Mouse (Mus musculus) limb, embryonic 11.5 days (tissue): ENCODE data around the gene Ampd1. TPM values are rescaled to one million over a fixed set of nuclear protein-coding genes. Genes with fewer than 3 reads are reported as not detected.

Experiments
- ATAC-seq: fragments of 200-750 bp; cut with Nextera tagmentation; 2 replicates; pipeline ENCODE4 v1.8.0; 2017; ENCODE audit warnings: low read depth; ENCODE audit not compliant: insufficient number of reproducible peaks, low FRiP score, low TSS enrichment
- DNase-seq: peaks from one replicate; pipeline ENCODE4 v3.0.0-alpha.2; 2015; ENCODE audit warnings: low spot score
- H3K27ac ChIP-seq: fragments of 300-500 bp; sonication (generic); replicated peaks from 2 replicates; pipeline ENCODE4 v1.5.1; 2014; ENCODE audit warnings: low read depth, mild to moderate bottlenecking, low read length
- H3K27me3 ChIP-seq: fragments of 300-500 bp; sonication (generic); 2 replicates; pipeline ENCODE4 v1.6.1; 2014; ENCODE audit warnings: mild to moderate bottlenecking, low read length, mixed read lengths; ENCODE audit not compliant: control insufficient read depth, insufficient read depth
- H3K36me3 ChIP-seq: fragments of 300-500 bp; sonication (generic); 2 replicates; pipeline ENCODE4 v1.6.1; 2014; ENCODE audit warnings: mild to moderate bottlenecking, low read length, moderate library complexity, mixed read lengths; ENCODE audit not compliant: control insufficient read depth, insufficient read depth
- H3K4me1 ChIP-seq: fragments of 300-500 bp; sonication (generic); 2 replicates; pipeline ENCODE4 v1.6.1; 2014; ENCODE audit warnings: low read length, mixed read lengths; ENCODE audit not compliant: control insufficient read depth, insufficient read depth
- H3K4me2 ChIP-seq: fragments of 300-500 bp; sonication (generic); 2 replicates; pipeline ENCODE4 v1.6.1; 2014; ENCODE audit warnings: low read depth, mild to moderate bottlenecking, moderate library complexity; ENCODE audit not compliant: severe bottlenecking
- H3K4me3 ChIP-seq: fragments of 300-500 bp; sonication (generic); 2 replicates; pipeline ENCODE4 v1.5.1; 2014; ENCODE audit warnings: low read depth, low read length
- H3K9ac ChIP-seq: fragments of 300-500 bp; sonication (generic); 2 replicates; pipeline ENCODE4 v1.6.1; 2014; ENCODE audit warnings: mild to moderate bottlenecking, low read length
- H3K9me3 ChIP-seq: fragments of 300-500 bp; sonication (generic); 2 replicates; pipeline ENCODE4 v1.6.1; 2016; ENCODE audit warnings: low read length; ENCODE audit not compliant: control insufficient read depth
- WGBS: fragments of 180-500 bp; shearing (Covaris S2); extraction: QIAGEN DNeasy Blood & Tissue Kit; methylation state at CpG from one replicate; pipeline ENCODE4 v1.1.7; 2014; 5-methylcytosine and 5-hydroxymethylcytosine counted together
- polyA plus RNA-seq: library from polyadenylated mRNA; unstranded; fragments of >200 nt; fragmentation: Nextera tagmentation; extraction: Ambion mirVana; gene quantifications from 2 replicates; pipeline ENCODE4 v1.2.1, GENCODE M21; 2014

The Ampd1 gene
- polyA plus RNA-seq, 1 experiment from 2014 or later, result not detected

- H3K9ac ChIP-seq, result no peak overlapping the region
- no peak for ATAC-seq
- no peaks in the 10 kb centered on the region for H3K27me3 ChIP-seq
- H3K27ac ChIP-seq, result no peak overlapping the region
- H3K4me3 ChIP-seq, result no peak overlapping the region
- WGBS, result 93% methylated on average over 6 of the region's 6 CpGs
- H3K4me2 ChIP-seq, result no peak overlapping the region
- no peaks in the 10 kb centered on the region for H3K4me1 ChIP-seq
- peaks cover 12% of the 10 kb centered on the region; the same call in 1 of the 2 replicates for H3K36me3 ChIP-seq
- no peak for DNase-seq
- no peaks in the 10 kb centered on the region for H3K9me3 ChIP-seq
These were observed 4.8 kb upstream of the Ampd1 start for GRCm38 (mm10) chr3:103068971-103069370.

- 85% methylated on average over 9 of the region's 9 CpGs for WGBS
- no peak overlapping the region for H3K4me3 ChIP-seq
These were observed 2.1 kb downstream of the Ampd1 start for GRCm38 (mm10) chr3:103075871-103076270.

GRCm38 (mm10) chr3:103076476-103076875 lies 2.7 kb downstream of the Ampd1 start:
- Histone ChIP-seq H3K4me2 (no peak overlapping the region), H3K27me3 (no peaks in the 10 kb centered on the region), H3K36me3 (no peaks in the 10 kb centered on the region), H3K9me3 (no peaks in the 10 kb centered on the region), H3K9ac (no peak overlapping the region), H3K4me3 (no peak overlapping the region), H3K4me1 (no peaks in the 10 kb centered on the region), H3K27ac (no peak overlapping the region)
- DNase-seq, result no peak
- WGBS, result 92% methylated on average over 9 of the region's 9 CpGs
- no peak for ATAC-seq

More at GRCm38 (mm10) chr3:103075871-103076270, 2.1 kb downstream of the Ampd1 start:
- Histone ChIP-seq H3K4me2 (no peak overlapping the region), H3K9ac (no peak overlapping the region), H3K27ac (no peak overlapping the region), H3K9me3 (no peaks in the 10 kb centered on the region), H3K27me3 (no peaks in the 10 kb centered on the region), H3K36me3 (no peaks in the 10 kb centered on the region), H3K4me1 (no peaks in the 10 kb centered on the region)
- ATAC-seq, result no peak
- no peak for DNase-seq

GRCm38 (mm10) chr3:103079301-103079700 lies 5.5 kb downstream of the Ampd1 start:
- no peak for DNase-seq
- Histone ChIP-seq H3K36me3 (no peaks in the 10 kb centered on the region), H3K27ac (no peak overlapping the region), H3K27me3 (no peaks in the 10 kb centered on the region), H3K9ac (no peak overlapping the region), H3K4me3 (no peak overlapping the region), H3K4me1 (no peaks in the 10 kb centered on the region), H3K9me3 (no peaks in the 10 kb centered on the region), H3K4me2 (no peak overlapping the region)
- ATAC-seq, result no peak
- WGBS, result 86% methylated on average over 8 of the region's 9 CpGs

GRCm38 (mm10) chr3:103081051-103081450 lies 7.2 kb downstream of the Ampd1 start:
- no peak overlapping the region for H3K4me3 ChIP-seq
- no peaks in the 10 kb centered on the region for H3K27me3 ChIP-seq
- ATAC-seq, result no peak
- no peak overlapping the region for H3K9ac ChIP-seq
- no peaks in the 10 kb centered on the region for H3K9me3 ChIP-seq
- no peak overlapping the region for H3K4me2 ChIP-seq
- no peaks in the 10 kb centered on the region for H3K36me3 ChIP-seq
- H3K4me1 ChIP-seq, result no peaks in the 10 kb centered on the region
- 89% methylated on average over 11 of the region's 11 CpGs for WGBS
- no peak overlapping the region for H3K27ac ChIP-seq
- no peak for DNase-seq

- WGBS, result 87% methylated on average over 17 of the region's 17 CpGs
- ATAC-seq, result no peak
These were observed 8.1 kb downstream of the Ampd1 start for GRCm38 (mm10) chr3:103081861-103082453.

GRCm38 (mm10) chr3:103082761-103083160 lies 8.9 kb downstream of the Ampd1 start:
- WGBS, result 89% methylated on average over 5 of the region's 5 CpGs
- ATAC-seq, result no peak

More at GRCm38 (mm10) chr3:103081861-103082453, 8.1 kb downstream of the Ampd1 start:
- Histone ChIP-seq H3K27ac (no peak overlapping the region), H3K27me3 (no peaks in the 10 kb centered on the region), H3K9ac (no peak overlapping the region), H3K4me1 (no peaks in the 10 kb centered on the region), H3K4me3 (no peak overlapping the region), H3K4me2 (no peak overlapping the region), H3K36me3 (no peaks in the 10 kb centered on the region), H3K9me3 (no peaks in the 10 kb centered on the region)
- no peak for DNase-seq

GRCm38 (mm10) chr3:103085986-103086385 lies 12.2 kb downstream of the Ampd1 start:
- Histone ChIP-seq H3K4me1 (no peaks in the 10 kb centered on the region), H3K9me3 (no peaks in the 10 kb centered on the region), H3K27me3 (no peaks in the 10 kb centered on the region), H3K4me2 (no peak overlapping the region), H3K4me3 (no peak overlapping the region), H3K36me3 (no peaks in the 10 kb centered on the region), H3K27ac (no peak overlapping the region), H3K9ac (no peak overlapping the region)
- WGBS, result 80% methylated on average over 3 of the region's 3 CpGs
- ATAC-seq (no peak), DNase-seq (no peak)

More at GRCm38 (mm10) chr3:103082761-103083160, 8.9 kb downstream of the Ampd1 start:
- Histone ChIP-seq H3K4me3 (no peak overlapping the region), H3K36me3 (no peaks in the 10 kb centered on the region), H3K9me3 (no peaks in the 10 kb centered on the region), H3K4me1 (no peaks in the 10 kb centered on the region), H3K27ac (no peak overlapping the region), H3K27me3 (no peaks in the 10 kb centered on the region), H3K4me2 (no peak overlapping the region), H3K9ac (no peak overlapping the region)
- no peak for DNase-seq

GRCm38 (mm10) chr3:103091753-103092152 lies 17.9 kb downstream of the Ampd1 start:
- 79% methylated on average over 2 of the region's 2 CpGs for WGBS

More at GRCm38 (mm10) chr3:103091753-103092152, 17.9 kb downstream of the Ampd1 start:
- Histone ChIP-seq H3K27ac (no peak overlapping the region), H3K9ac (no peak overlapping the region), H3K36me3 (no peaks in the 10 kb centered on the region), H3K4me3 (no peak overlapping the region), H3K4me1 (no peaks in the 10 kb centered on the region), H3K9me3 (no peaks in the 10 kb centered on the region), H3K4me2 (no peak overlapping the region), H3K27me3 (no peaks in the 10 kb centered on the region)
- ATAC-seq, result no peak
- DNase-seq, result no peak
